ENCODE assay signal across 11 mouse cellular contexts in genomic region chr1:56833307-56833706, GRCm38 (mm10).
DNase-seq lines count a peak whose midpoint lies in the region; ATAC-seq and TF ChIP-seq lines count a peak whose summit lies in the region.
"Had no signal": no experiment of that assay in that cellular context is flagged by ENCODE, and none has a peak within 500 bp of the region (broad histone marks: within the 10 kb centered on the region; RNA-seq: fewer than 3 reads in every experiment).

No protein-coding gene starts in this region.

- no peaks in the 10 kb centered on the region for H3K9me3 ChIP-seq in embryonic facial prominence, embryonic 11.5 days (replicated peaks; ENCODE audit: control insufficient read depth, low read length)
- no peaks in the 10 kb centered on the region for H3K9me3 ChIP-seq in midbrain, postnatal 0 days (ENCODE audit: low read length)
- H3K9me3 ChIP-seq: heart, embryonic 15.5 days; liver, embryonic 13.5 days had no signal

- no peak overlapping the region for H3K27ac ChIP-seq in embryonic facial prominence, embryonic 11.5 days (replicated peaks; ENCODE audit: low read depth, low read length)
- no peak overlapping the region for H3K27ac ChIP-seq in midbrain, postnatal 0 days (ENCODE audit: low read depth, low read length)
- H3K27ac ChIP-seq: heart, embryonic 15.5 days; liver, embryonic 13.5 days had no signal

- no peaks in the 10 kb centered on the region for H3K4me1 ChIP-seq in embryonic facial prominence, embryonic 11.5 days (ENCODE audit: control insufficient read depth, insufficient read depth, low read length)
- no peaks in the 10 kb centered on the region for H3K4me1 ChIP-seq in midbrain, postnatal 0 days (ENCODE audit: insufficient read depth, low read length)
- H3K4me1 ChIP-seq: heart, embryonic 15.5 days; liver, embryonic 13.5 days had no signal

- no peak overlapping the region for H3K4me3 ChIP-seq in embryonic facial prominence, embryonic 11.5 days (ENCODE audit: low read depth, low read length)
- H3K4me3 ChIP-seq in midbrain, postnatal 0 days (ENCODE audit: low read depth, low read length), result no peak overlapping the region
- H3K4me3 ChIP-seq: heart, embryonic 15.5 days; liver, embryonic 13.5 days had no signal

- 28% methylated on average over 6 of the region's 6 CpGs for WGBS in embryonic facial prominence, embryonic 11.5 days
- 18% methylated on average over 6 of the region's 6 CpGs for WGBS in midbrain, postnatal 0 days

- TF ChIP-seq CTCF in midbrain, postnatal 0 days (IDR thresholded peaks at IDR 0.05), result no peak

- H3K9ac ChIP-seq in embryonic facial prominence, embryonic 11.5 days (replicated peaks; ENCODE audit: low read length), result no peak overlapping the region
- H3K9ac ChIP-seq in midbrain, postnatal 0 days (replicated peaks; ENCODE audit: low read length, poor library complexity, severe bottlenecking), result no peak overlapping the region
- H3K9ac ChIP-seq: heart, embryonic 15.5 days; liver, embryonic 13.5 days had no signal

- peak; percentile 14 for DNase-seq in Muller cell, postnatal 12 days (ENCODE audit: inconsistent ontology term)
- peak; percentile 58 for DNase-seq in embryonic facial prominence, embryonic 11.5 days (ENCODE audit: low spot score)
- DNase-seq in kidney, adult 18-20 months, result peak; percentile 14
- peak; percentile 83 for DNase-seq in midbrain, postnatal 0 days (ENCODE audit: low spot score)
- no peak for DNase-seq in adrenal gland, adult 2 months
- no peak for DNase-seq in cerebellum, adult 11-12 months
- DNase-seq in cerebellum, adult 8-10 months, result no peak
- DNase-seq: cerebellum, postnatal 25 days; liver, embryonic 13.5 days had no signal

- H3K4me2 ChIP-seq in embryonic facial prominence, embryonic 11.5 days (ENCODE audit: low read depth, low read length), result no peak overlapping the region
- H3K4me2 ChIP-seq in midbrain, postnatal 0 days (ENCODE audit: low read depth, low read length, poor library complexity, severe bottlenecking), result peak overlapping the region; percentile 10; the same call in 1 of the 2 replicates
- H3K4me2 ChIP-seq: heart, embryonic 15.5 days; liver, embryonic 13.5 days had no signal

- no peaks in the 10 kb centered on the region for H3K27me3 ChIP-seq in embryonic facial prominence, embryonic 11.5 days (ENCODE audit: control insufficient read depth, insufficient read depth, low read length)
- no peaks in the 10 kb centered on the region for H3K27me3 ChIP-seq in midbrain, postnatal 0 days (ENCODE audit: insufficient read depth, low read length)
- H3K27me3 ChIP-seq: heart, embryonic 15.5 days; liver, embryonic 13.5 days; Patski had no signal

- ATAC-seq in embryonic facial prominence, embryonic 11.5 days (replicated peaks; ENCODE audit: insufficient number of reproducible peaks, low FRiP score, low TSS enrichment, low read depth), result peak; percentile 58
- ATAC-seq in midbrain, postnatal 0 days (ENCODE audit: low FRiP score), result peak; percentile 42; the same call in 1 of the 2 replicates
- ATAC-seq: Patski had no signal

- no peaks in the 10 kb centered on the region for H3K36me3 ChIP-seq in embryonic facial prominence, embryonic 11.5 days (replicated peaks; ENCODE audit: control insufficient read depth, insufficient read depth, low read depth, low read length)
- no peaks in the 10 kb centered on the region for H3K36me3 ChIP-seq in midbrain, postnatal 0 days (ENCODE audit: insufficient read depth, low read length)
- H3K36me3 ChIP-seq: heart, embryonic 15.5 days; liver, embryonic 13.5 days had no signal

Comparison
In these comparisons a context has a peak if more than half of its experiments do, and no peak if none do; other contexts are left out.
1. DNase-seq: peak in Muller cell, postnatal 12 days (single experiment), embryonic facial prominence, embryonic 11.5 days (single experiment), kidney, adult 18-20 months (single experiment) and midbrain, postnatal 0 days (single experiment); none in adrenal gland, adult 2 months (single experiment), cerebellum, adult 11-12 months (single experiment) and cerebellum, adult 8-10 months (single experiment).